Comparison of ENCODE assay signal across 8 mouse cellular contexts in the genomic region with DNA sequence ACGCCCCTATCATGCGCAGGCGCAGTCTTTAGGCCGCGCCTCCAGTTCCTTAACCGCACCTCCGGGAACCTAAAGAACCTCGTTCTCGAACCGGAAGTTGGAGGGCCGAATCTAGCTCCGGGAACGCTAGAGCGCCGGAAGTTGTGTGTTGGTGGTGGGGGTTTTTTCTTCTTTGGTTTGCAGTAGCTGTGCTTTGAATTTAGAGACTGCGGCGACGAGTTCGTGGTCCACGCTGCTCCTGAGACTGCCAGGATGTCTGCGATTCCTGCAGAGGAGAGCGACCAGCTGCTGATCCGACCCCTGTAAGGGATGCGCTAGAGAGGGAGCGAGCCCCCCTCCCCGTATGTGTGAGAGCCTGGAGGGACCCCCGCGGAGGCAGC. TPM values are rescaled to one million over a fixed set of nuclear protein-coding genes. Genes with fewer than 3 reads are reported as not detected.
DNase-seq lines count a peak whose midpoint lies in the region; ATAC-seq lines count a peak whose summit lies in the region.

Gene Itgb1bp1 (minus strand): TSS at position 42 of the 380 bp plus-strand sequence.

- H3K4me2 ChIP-seq in hindbrain, embryonic 14.5 days (replicated peaks) = peak within 1 kb of the TSS; percentile 65

- H3K9ac ChIP-seq in hindbrain, embryonic 14.5 days = peak within 1 kb of the TSS; percentile 79

- H3K27ac ChIP-seq in hindbrain, embryonic 14.5 days = peak within 1 kb of the TSS; percentile 93

- ATAC-seq in hindbrain, embryonic 14.5 days (ENCODE audit: low FRiP score) = peak; percentile 95

- H3K27me3 ChIP-seq in hindbrain, embryonic 14.5 days (ENCODE audit: control insufficient read depth, insufficient read depth, low read length) = no peaks in the 10 kb centered on the region

- peak; percentile 100 for DNase-seq in ZHBTc4 (ENCODE audit: low read depth, low spot score)
- peak; percentile 99 for DNase-seq in cerebellum, postnatal 36 days
- peak; percentile 99 for DNase-seq in frontal cortex, postnatal 36 days (ENCODE audit: low spot score in 2 of 2)
- peak; percentile 100 for DNase-seq in hindbrain, embryonic 14.5 days (ENCODE audit: low spot score)
- peak in 1 of 2 experiments; percentile 95 for DNase-seq in layer of hippocampus, postnatal 25 days (ENCODE audit: extremely low spot score in 1 of 2, low spot score in 1 of 2)
- peak; percentile 100 for DNase-seq in lung, postnatal 14 days
- DNase-seq in retina, embryonic 14.5 days (ENCODE audit: low spot score) = peak; percentile 96
- DNase-seq in thymus, postnatal 4 days = peak; percentile 99

- peak within 1 kb of the TSS; percentile 53 for H3K4me3 ChIP-seq in hindbrain, embryonic 14.5 days (replicated peaks; ENCODE audit: low read length)

- H3K36me3 ChIP-seq in hindbrain, embryonic 14.5 days (replicated peaks; ENCODE audit: control insufficient read depth, insufficient read depth) = peaks cover 14% of the 10 kb centered on the region

- H3K9me3 ChIP-seq in hindbrain, embryonic 14.5 days (ENCODE audit: control insufficient read depth, low read length) = no peaks in the 10 kb centered on the region

- under 1% methylated on average over 28 of the region's 28 CpGs for WGBS in hindbrain, embryonic 14.5 days

- H3K4me1 ChIP-seq in hindbrain, embryonic 14.5 days (replicated peaks; ENCODE audit: control insufficient read depth, insufficient read depth, low read length) = peaks cover 26% of the 10 kb centered on the region

RNA-seq across cellular contexts. Expression of gene Itgb1bp1, which starts in this region (rescaled TPM):
- polyA plus RNA-seq in hindbrain, embryonic 14.5 days (2014; fragmentation: Nextera tagmentation; extraction: Ambion mirVana) = 37.3 and 37.4 TPM in 2 replicates
- 10 to 100 TPM; 44.4 to 48.6 TPM for total RNA-seq in layer of hippocampus, postnatal 25 days (2021)
